Mouse (Mus musculus) cerebellum, adult 2 months (tissue): Measurements from ENCODE around the gene Plekha8.

Experiments used
- CTCF ChIP-seq: fragments of 200-500 bp; IDR thresholded peaks from 2 replicates; pipeline ENCODE4 v1.5.1; 2011; ENCODE audit warnings: low read depth, mild to moderate bottlenecking, control low read depth, low read length, moderate library complexity, borderline replicate concordance; ENCODE audit not compliant: insufficient read depth
- POLR2A ChIP-seq: fragments of 200-500 bp; IDR thresholded peaks from 2 replicates; pipeline ENCODE4 v1.6.1; 2011; ENCODE audit warnings: low read length, control low read depth, borderline replicate concordance; ENCODE audit not compliant: insufficient read depth

GRCm38 (mm10) chr6:54588212-54588611, 6.7 kb upstream of the Plekha8 start:
- TF ChIP-seq CTCF (no peak), POLR2A (no peak)
